14 mouse cellular contexts compared by ENCODE assay signal in the genomic region with DNA sequence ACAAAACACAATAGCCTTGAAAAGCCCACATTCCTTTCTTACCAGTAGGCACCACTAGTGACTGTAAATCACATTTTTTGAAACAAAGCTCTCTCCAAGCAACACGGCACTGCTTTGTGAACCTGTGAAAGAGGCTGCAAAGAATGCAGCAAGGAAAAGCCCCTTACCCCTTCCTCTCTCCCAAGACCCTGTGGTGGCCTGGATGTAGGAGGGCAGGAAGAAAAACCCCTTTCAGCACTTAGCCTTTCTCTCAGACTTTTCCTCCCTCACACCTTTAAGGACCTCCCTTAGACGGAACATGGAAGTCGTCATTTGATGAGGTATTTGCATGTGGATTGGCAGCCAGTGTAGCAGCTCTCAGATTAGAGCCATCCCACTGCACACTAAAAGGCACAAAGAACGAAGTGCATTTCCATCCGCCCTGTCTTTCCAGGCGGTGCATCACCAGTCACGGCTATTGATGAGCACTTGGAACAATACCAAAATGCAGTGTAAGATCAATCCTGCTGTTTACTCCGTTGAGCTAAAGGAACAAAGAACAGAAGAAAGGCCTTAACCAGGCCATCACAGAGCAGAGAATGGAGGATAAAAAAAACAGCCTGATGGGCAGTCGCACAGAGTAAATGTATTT.
A peak's percentile ranks its signal among the peaks of the same experiment; 100 is the strongest.
DNase-seq lines count a peak whose midpoint lies in the region; ATAC-seq and TF ChIP-seq lines count a peak whose summit lies in the region.
"Had no signal": no experiment of that assay in that cellular context is flagged by ENCODE, and none has a peak within 500 bp of the region (broad histone marks: within the 10 kb centered on the region; RNA-seq: fewer than 3 reads in every experiment).

No protein-coding gene starts in this region.

- no peaks in the 10 kb centered on the region for H3K36me3 ChIP-seq in embryonic facial prominence, embryonic 12.5 days
- no peaks in the 10 kb centered on the region for H3K36me3 ChIP-seq in hindbrain, embryonic 13.5 days
- H3K36me3 ChIP-seq in midbrain, postnatal 0 days (ENCODE audit: insufficient read depth, low read length) = no peaks in the 10 kb centered on the region
- H3K36me3 ChIP-seq: heart, embryonic 15.5 days; lung, embryonic 15.5 days had no signal

- peak; percentile 28; the same call in 1 of the 2 replicates for ATAC-seq in embryonic facial prominence, embryonic 12.5 days (ENCODE audit: insufficient number of reproducible peaks, insufficient read depth, low FRiP score, low TSS enrichment)
- ATAC-seq in hindbrain, embryonic 13.5 days (ENCODE audit: low FRiP score) = peak; percentile 82
- ATAC-seq in midbrain, postnatal 0 days (ENCODE audit: low FRiP score) = peak; percentile 76

- no peak overlapping the region for H3K9ac ChIP-seq in embryonic facial prominence, embryonic 12.5 days
- 0 out of 2 replicates have a peak overlapping the region, but pooled peaks have one; percentile 26 for H3K9ac ChIP-seq in hindbrain, embryonic 13.5 days
- H3K9ac ChIP-seq in midbrain, postnatal 0 days (replicated peaks; ENCODE audit: low read length, poor library complexity, severe bottlenecking) = no peak overlapping the region
- H3K9ac ChIP-seq: heart, embryonic 15.5 days; lung, embryonic 15.5 days had no signal

- intact Hi-C loops in heart, postnatal 10 days (cut with DNase I) = no loop called here

- WGBS in embryonic facial prominence, embryonic 12.5 days = 49% methylated on average over 9 of the region's 9 CpGs
- 13% methylated on average over 9 of the region's 9 CpGs for WGBS in hindbrain, embryonic 13.5 days
- WGBS in midbrain, postnatal 0 days = 11% methylated on average over 9 of the region's 9 CpGs

- no peak overlapping the region for H3K4me2 ChIP-seq in embryonic facial prominence, embryonic 12.5 days (replicated peaks)
- peak overlapping the region; percentile 3; the same call in 1 of the 2 replicates for H3K4me2 ChIP-seq in hindbrain, embryonic 13.5 days
- no peak overlapping the region for H3K4me2 ChIP-seq in midbrain, postnatal 0 days (ENCODE audit: low read depth, low read length, poor library complexity, severe bottlenecking)
- H3K4me2 ChIP-seq: heart, embryonic 15.5 days; lung, embryonic 15.5 days had no signal

- DNase-seq in Muller cell, postnatal 12 days (ENCODE audit: inconsistent ontology term) = peak; percentile 65
- peak; percentile 74 for DNase-seq in midbrain, postnatal 0 days (ENCODE audit: low spot score)
- no peak for DNase-seq in heart, postnatal 10 days
- no peak for DNase-seq in cerebellum, postnatal 25 days
- DNase-seq in ovary, postnatal 36 days (ENCODE audit: low spot score) = no peak
- DNase-seq in frontal cortex, postnatal 36 days (ENCODE audit: low spot score in 2 of 2) = no peak
- DNase-seq: adrenal gland, postnatal 25 days; cerebellum, adult 2 months; gastrocnemius, postnatal 36 days; kidney, adult 18-20 months had no signal

- no peak overlapping the region for H3K27ac ChIP-seq in embryonic facial prominence, embryonic 12.5 days
- H3K27ac ChIP-seq in hindbrain, embryonic 13.5 days = peak overlapping the region; percentile 69
- no peak overlapping the region for H3K27ac ChIP-seq in midbrain, postnatal 0 days (ENCODE audit: low read depth, low read length)
- H3K27ac ChIP-seq: heart, embryonic 15.5 days; lung, embryonic 15.5 days had no signal

- H3K27me3 ChIP-seq in embryonic facial prominence, embryonic 12.5 days = no peaks in the 10 kb centered on the region
- H3K27me3 ChIP-seq in hindbrain, embryonic 13.5 days = no peaks in the 10 kb centered on the region
- no peaks in the 10 kb centered on the region for H3K27me3 ChIP-seq in midbrain, postnatal 0 days (ENCODE audit: insufficient read depth, low read length)
- H3K27me3 ChIP-seq: heart, embryonic 15.5 days; lung, embryonic 15.5 days had no signal

- TF ChIP-seq CTCF in midbrain, postnatal 0 days (IDR thresholded peaks at IDR 0.05) = no peak

- no peaks in the 10 kb centered on the region for H3K9me3 ChIP-seq in embryonic facial prominence, embryonic 12.5 days
- no peaks in the 10 kb centered on the region for H3K9me3 ChIP-seq in hindbrain, embryonic 13.5 days
- H3K9me3 ChIP-seq in midbrain, postnatal 0 days (ENCODE audit: low read length) = no peaks in the 10 kb centered on the region
- H3K9me3 ChIP-seq: heart, embryonic 15.5 days; lung, embryonic 15.5 days had no signal

- H3K4me1 ChIP-seq in embryonic facial prominence, embryonic 12.5 days = no peaks in the 10 kb centered on the region
- peaks cover 17% of the 10 kb centered on the region for H3K4me1 ChIP-seq in hindbrain, embryonic 13.5 days (replicated peaks)
- peaks cover 3% of the 10 kb centered on the region; the same call in 1 of the 2 replicates for H3K4me1 ChIP-seq in midbrain, postnatal 0 days (ENCODE audit: insufficient read depth, low read length)
- H3K4me1 ChIP-seq: heart, embryonic 15.5 days; lung, embryonic 15.5 days had no signal

- H3K4me3 ChIP-seq in embryonic facial prominence, embryonic 12.5 days = no peak overlapping the region
- H3K4me3 ChIP-seq in hindbrain, embryonic 13.5 days = no peak overlapping the region
- no peak overlapping the region for H3K4me3 ChIP-seq in midbrain, postnatal 0 days (ENCODE audit: low read depth, low read length)
- H3K4me3 ChIP-seq: heart, embryonic 15.5 days; lung, embryonic 15.5 days had no signal

Comparison
In these comparisons a context has a peak if more than half of its experiments do, and no peak if none do; other contexts are left out.
1. DNase-seq: peak in Muller cell, postnatal 12 days (single experiment) and midbrain, postnatal 0 days (single experiment); none in heart, postnatal 10 days (0 of 2), cerebellum, postnatal 25 days (0 of 2), ovary, postnatal 36 days (single experiment) and frontal cortex, postnatal 36 days (0 of 2).
2. ATAC-seq: peak in every context shown above with its lines; median percentile 82 in hindbrain, embryonic 13.5 days; 76 in midbrain, postnatal 0 days; 28 in embryonic facial prominence, embryonic 12.5 days.